31 mouse cellular contexts compared by ENCODE assay signal in the genomic region with DNA sequence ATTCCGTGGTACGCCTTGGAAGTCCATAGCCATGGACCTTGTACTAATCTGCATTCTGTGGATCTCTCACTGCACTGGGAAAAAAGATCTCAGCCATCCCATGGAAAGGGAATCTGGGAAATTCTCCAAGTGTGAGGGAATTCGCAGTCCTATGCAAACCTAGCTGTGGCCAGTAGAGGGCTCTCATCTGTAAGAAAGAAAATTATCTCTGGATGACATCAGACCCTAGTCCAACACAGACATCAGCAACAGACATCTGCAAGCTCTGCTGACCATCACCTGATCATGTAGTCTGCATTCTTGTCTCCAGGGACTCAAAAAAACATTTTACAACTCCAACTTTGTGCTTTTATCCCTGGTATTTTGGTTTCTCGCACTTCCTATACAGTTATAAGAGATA. TPM values are rescaled to one million over a fixed set of nuclear protein-coding genes. Genes with fewer than 3 reads are reported as not detected.
DNase-seq lines count a peak whose midpoint lies in the region; ATAC-seq and TF ChIP-seq lines count a peak whose summit lies in the region.
"Not testable (repeated sequence)": the region's sequence is repeated elsewhere in the genome, so short reads cannot be mapped to it uniquely, and the experiment has no call there.
"Had no signal": no experiment of that assay in that cellular context is flagged by ENCODE, and none has a peak within 500 bp of the region (broad histone marks: within the 10 kb centered on the region; RNA-seq: fewer than 3 reads in every experiment).

No protein-coding gene starts in this region.

- H3K4me1 ChIP-seq in MEL (ENCODE audit: control insufficient read depth in 1 of 2, insufficient read depth in 2 of 2, low read length in 2 of 2); kidney, postnatal 0 days (replicated peaks; ENCODE audit: insufficient read depth, low read length); lung, postnatal 0 days (ENCODE audit: insufficient read depth, low read depth, low read length); stomach, postnatal 0 days (replicated peaks; ENCODE audit: control insufficient read depth, insufficient read depth): not testable (repeated sequence)

- not testable (repeated sequence) for H3K36me3 ChIP-seq in MEL (ENCODE audit: control insufficient read depth in 1 of 2, insufficient read depth in 2 of 2, low read length in 2 of 2); kidney, postnatal 0 days (ENCODE audit: insufficient read depth, low read length); lung, postnatal 0 days (ENCODE audit: insufficient read depth, low read length); stomach, postnatal 0 days (ENCODE audit: control insufficient read depth, insufficient read depth, low read length)

- not testable (repeated sequence) for H3K9ac ChIP-seq in MEL (ENCODE audit: control insufficient read depth, low read depth, low read length, poor library complexity, severe bottlenecking); kidney, postnatal 0 days (ENCODE audit: low read depth, low read length); lung, postnatal 0 days (replicated peaks; ENCODE audit: low read depth); stomach, postnatal 0 days (ENCODE audit: low read length)

- 80% methylated on average over 4 of the region's 4 CpGs for WGBS in kidney, postnatal 0 days
- 61% methylated on average over 4 of the region's 4 CpGs for WGBS in lung, postnatal 0 days
- WGBS in stomach, postnatal 0 days: 68% methylated on average over 4 of the region's 4 CpGs

- DNase-seq in 416B (ENCODE audit: low read depth) (peak; percentile 6), ZHBTc4 (ENCODE audit: low read depth, low spot score) (peak; percentile 25)
- not testable (repeated sequence) for DNase-seq in MEL (ENCODE audit: low read depth, low spot score); gastrocnemius, adult 2 months; kidney, postnatal 0 days (ENCODE audit: low spot score); lung, postnatal 0 days (ENCODE audit: low spot score); stomach, postnatal 0 days (ENCODE audit: low spot score)

- not testable (repeated sequence) for H3K4me3 ChIP-seq in MEL (ENCODE audit: control insufficient read depth in 1 of 2, insufficient read depth in 1 of 2, low read depth in 2 of 2, low read length in 2 of 2); gastrocnemius, adult 2 months; kidney, postnatal 0 days (replicated peaks; ENCODE audit: low read depth, low read length); lung, postnatal 0 days (ENCODE audit: low read depth, low read length); stomach, postnatal 0 days (ENCODE audit: low read depth, low read length)

- not testable (repeated sequence) for H3K79me2 ChIP-seq in MEL (ENCODE audit: control insufficient read depth, insufficient read depth, low read length, poor library complexity)

- not testable (repeated sequence) for H3K27me3 ChIP-seq in MEL (ENCODE audit: control insufficient read depth in 1 of 2, insufficient read depth in 2 of 2, low read length in 2 of 2); kidney, postnatal 0 days (ENCODE audit: insufficient read depth, low read length); lung, postnatal 0 days (replicated peaks; ENCODE audit: insufficient read depth, low read length); stomach, postnatal 0 days (ENCODE audit: control insufficient read depth, insufficient read depth, low read length)

- intact Hi-C loops in gastrocnemius, adult 2 months (cut with DNase I): not testable (repeated sequence)

- not testable (repeated sequence) for TF ChIP-seq RAD21 in MEL (IDR thresholded peaks at IDR 0.05; ENCODE audit: low read depth, low read length)

- TF ChIP-seq EP300 in MEL (IDR thresholded peaks at IDR 0.05; ENCODE audit: low read depth in 1 of 2, low read length in 2 of 2); lung, postnatal 0 days (IDR thresholded peaks at IDR 0.05); stomach, postnatal 0 days (optimal IDR thresholded peaks at IDR 0.05): not testable (repeated sequence)

- not testable (repeated sequence) for H3K4me2 ChIP-seq in kidney, postnatal 0 days (ENCODE audit: low read length); lung, postnatal 0 days (replicated peaks; ENCODE audit: low read depth, low read length); stomach, postnatal 0 days (replicated peaks; ENCODE audit: low read depth)

- H3K27ac ChIP-seq in MEL (ENCODE audit: control insufficient read depth, low read depth, low read length); gastrocnemius, adult 2 months; kidney, postnatal 0 days; lung, postnatal 0 days (ENCODE audit: low read length); stomach, postnatal 0 days (replicated peaks): not testable (repeated sequence)

- peak in 2 of 3 experiments; percentile 15 to 32; a peak in 3 of 6 replicates for TF ChIP-seq CTCF in MEL (IDR thresholded peaks at IDR 0.05 in 2 of 3, conservative IDR thresholded peaks at IDR 0.05 in 1 of 3; ENCODE audit: control insufficient read depth in 1 of 3, insufficient read depth in 1 of 3, low read depth in 2 of 3, low read length in 3 of 3, poor library complexity in 1 of 3, severe bottlenecking in 1 of 3)
- TF ChIP-seq CTCF in gastrocnemius, adult 2 months (IDR thresholded peaks at IDR 0.05): 0 out of 2 replicates have a peak, but pooled peaks have one; percentile 11
- peak; percentile 10; the same call in 1 of the 2 replicates for TF ChIP-seq CTCF in kidney, postnatal 0 days (IDR thresholded peaks at IDR 0.05; ENCODE audit: low read depth)
- TF ChIP-seq CTCF in lung, postnatal 0 days (IDR thresholded peaks at IDR 0.05): 0 out of 2 replicates have a peak, but pooled peaks have one; percentile 4
- 0 out of 2 replicates have a peak, but pooled peaks have one; percentile 13 for TF ChIP-seq CTCF in stomach, postnatal 0 days (IDR thresholded peaks at IDR 0.05; ENCODE audit: low read depth)

- TF ChIP-seq POLR2A in MEL (IDR thresholded peaks at IDR 0.05; ENCODE audit: control insufficient read depth in 1 of 2, insufficient read depth in 1 of 2, low read depth in 1 of 2, low read length in 2 of 2, poor library complexity in 1 of 2): not testable (repeated sequence)

- ATAC-seq in hematopoietic stem cell, adult 5-6 weeks (replicated peaks in 1 of 2; ENCODE audit: insufficient read depth in 1 of 2, low FRiP score in 2 of 2, low TSS enrichment in 1 of 2, low read depth in 1 of 2, poor library complexity in 2 of 2, severe bottlenecking in 2 of 2): peak; percentile 45 to 67; a peak in 2 of 4 replicates
- ATAC-seq in kidney, postnatal 0 days (replicated peaks; ENCODE audit: low FRiP score, low read depth); lung, postnatal 0 days; stomach, postnatal 0 days (ENCODE audit: low FRiP score, low TSS enrichment): not testable (repeated sequence)

- not testable (repeated sequence) for H3K9me3 ChIP-seq in MEL (replicated peaks; ENCODE audit: insufficient read depth, low read length); kidney, postnatal 0 days (replicated peaks; ENCODE audit: low read length); lung, postnatal 0 days (ENCODE audit: low read length); stomach, postnatal 0 days (ENCODE audit: control insufficient read depth, low read length)

RNA-seq across cellular contexts. Expression of a gene that starts 30.5 kb away (rescaled TPM):
- total RNA-seq in MEL (2012; rRNA removed): not detected in 2 replicates
- polyA plus RNA-seq in MEL (2012; ENCODE audit: insufficient read depth in 1 of 2, insufficient read length in 2 of 2, low read depth in 1 of 2, low replicate concordance in 2 of 2, missing spikeins in 1 of 2): not detected
- not detected for total RNA-seq in gastrocnemius, adult 2 months (2021)
- total RNA-seq in hematopoietic stem cell, adult 5-6 weeks (2017): not detected in 2 replicates
- not detected in 2 replicates for polyA plus RNA-seq in kidney, postnatal 0 days (2015; fragmentation: Nextera tagmentation; extraction: Ambion mirVana)
- not detected in 2 replicates for polyA plus RNA-seq in lung, postnatal 0 days (2015; fragmentation: Nextera tagmentation; extraction: Ambion mirVana)
- polyA plus RNA-seq in stomach, postnatal 0 days (2015; fragmentation: Nextera tagmentation; extraction: Ambion mirVana): not detected in 2 replicates
- total RNA-seq: adrenal gland, adult 18-20 months; adrenal gland, postnatal 10 days; adrenal gland, postnatal 36 days; forebrain, postnatal 0 days; gastrocnemius, adult 8-10 months; gastrocnemius, postnatal 25 days; heart, adult 8-10 months; heart, postnatal 25 days had no signal
- polyA plus RNA-seq: activated CD4-positive, CD25-positive, alpha-beta regulatory T cell, adult 4 months; embryonic facial prominence, embryonic 12.5 days; embryonic facial prominence, embryonic 15.5 days; forebrain, embryonic 11.5 days; forebrain, embryonic 14.5 days; forebrain, postnatal 0 days; gonadal fat pad, adult 2 months; heart, embryonic 11.5 days; heart, embryonic 14.5 days; heart, postnatal 0 days; hindbrain, embryonic 10.5 days; hindbrain, embryonic 13.5 days; hindbrain, embryonic 16.5 days; intestine, embryonic 15.5 days; Patski had no signal

RNA-seq across cellular contexts. Expression of a gene that starts 33.4 kb away (rescaled TPM):
- total RNA-seq in MEL (2012; rRNA removed): 0.20 and 0.46 TPM in 2 replicates
- polyA plus RNA-seq in MEL (2012; ENCODE audit: insufficient read depth in 1 of 2, insufficient read length in 2 of 2, low read depth in 1 of 2, low replicate concordance in 2 of 2, missing spikeins in 1 of 2): under 1 TPM in 1 of 2 experiments, not detected in 1; 0.18 TPM
- total RNA-seq in gastrocnemius, adult 2 months (2021): not detected
- not detected in 2 replicates for total RNA-seq in hematopoietic stem cell, adult 5-6 weeks (2017)
- polyA plus RNA-seq in kidney, postnatal 0 days (2015; fragmentation: Nextera tagmentation; extraction: Ambion mirVana): not detected in 2 replicates
- not detected in 2 replicates for polyA plus RNA-seq in lung, postnatal 0 days (2015; fragmentation: Nextera tagmentation; extraction: Ambion mirVana)
- polyA plus RNA-seq in stomach, postnatal 0 days (2015; fragmentation: Nextera tagmentation; extraction: Ambion mirVana): not detected in 2 replicates
- total RNA-seq: adrenal gland, postnatal 10 days; adrenal gland, postnatal 36 days; forebrain, postnatal 0 days; gastrocnemius, adult 8-10 months; gastrocnemius, postnatal 25 days; heart, adult 8-10 months; heart, postnatal 25 days had no signal
- polyA plus RNA-seq: activated CD4-positive, CD25-positive, alpha-beta regulatory T cell, adult 4 months; embryonic facial prominence, embryonic 12.5 days; embryonic facial prominence, embryonic 15.5 days; forebrain, embryonic 11.5 days; forebrain, embryonic 14.5 days; forebrain, postnatal 0 days; gonadal fat pad, adult 2 months; heart, embryonic 14.5 days; heart, postnatal 0 days; hindbrain, embryonic 10.5 days; hindbrain, embryonic 13.5 days; hindbrain, embryonic 16.5 days; intestine, embryonic 15.5 days; Patski had no signal

RNA-seq across cellular contexts. Expression of a gene that starts 35.9 kb away (rescaled TPM):
- total RNA-seq in MEL (2012; rRNA removed): 0.49 and 0.81 TPM in 2 replicates
- polyA plus RNA-seq in MEL (2012; ENCODE audit: insufficient read depth in 1 of 2, insufficient read length in 2 of 2, low read depth in 1 of 2, low replicate concordance in 2 of 2, missing spikeins in 1 of 2): 1 to 10 TPM in 1 of 2 experiments, not detected in 1; 1.7 TPM
- 10 to 100 TPM; 29.3 to 29.6 TPM for total RNA-seq in gastrocnemius, adult 2 months (2021)
- 1,100 and 1,226 TPM in 2 replicates for total RNA-seq in hematopoietic stem cell, adult 5-6 weeks (2017)
- 33.9 and 42.9 TPM in 2 replicates for polyA plus RNA-seq in kidney, postnatal 0 days (2015; fragmentation: Nextera tagmentation; extraction: Ambion mirVana)
- polyA plus RNA-seq in lung, postnatal 0 days (2015; fragmentation: Nextera tagmentation; extraction: Ambion mirVana): 288 and 434 TPM in 2 replicates
- 20.6 and 23.6 TPM in 2 replicates for polyA plus RNA-seq in stomach, postnatal 0 days (2015; fragmentation: Nextera tagmentation; extraction: Ambion mirVana)

RNA-seq across cellular contexts. Expression of a gene that starts 35.9 kb away (rescaled TPM):
- total RNA-seq in MEL (2012; rRNA removed): not detected in 2 replicates
- not detected for polyA plus RNA-seq in MEL (2012; ENCODE audit: insufficient read depth in 1 of 2, insufficient read length in 2 of 2, low read depth in 1 of 2, low replicate concordance in 2 of 2, missing spikeins in 1 of 2)
- total RNA-seq in gastrocnemius, adult 2 months (2021): 1 to 10 TPM in 1 of 2 experiments, not detected in 1; 4.7 TPM
- total RNA-seq in hematopoietic stem cell, adult 5-6 weeks (2017): 41.7 and 71.4 TPM in 2 replicates
- polyA plus RNA-seq in kidney, postnatal 0 days (2015; fragmentation: Nextera tagmentation; extraction: Ambion mirVana): 0.66 and 2.6 TPM in 2 replicates
- 7.5 and 10.6 TPM in 2 replicates for polyA plus RNA-seq in lung, postnatal 0 days (2015; fragmentation: Nextera tagmentation; extraction: Ambion mirVana)
- 2.4 and 3.1 TPM in 2 replicates for polyA plus RNA-seq in stomach, postnatal 0 days (2015; fragmentation: Nextera tagmentation; extraction: Ambion mirVana)
- polyA plus RNA-seq: forebrain, embryonic 14.5 days; heart, embryonic 11.5 days had no signal

RNA-seq across cellular contexts. Expression of a gene that starts 36.9 kb away (rescaled TPM):
- total RNA-seq in MEL (2012; rRNA removed): not detected in 2 replicates
- polyA plus RNA-seq in MEL (2012; ENCODE audit: insufficient read depth in 1 of 2, insufficient read length in 2 of 2, low read depth in 1 of 2, low replicate concordance in 2 of 2, missing spikeins in 1 of 2): not detected
- under 1 TPM in 1 of 2 experiments, not detected in 1; 0.67 TPM for total RNA-seq in gastrocnemius, adult 2 months (2021)
- total RNA-seq in hematopoietic stem cell, adult 5-6 weeks (2017): 4.8 TPM in 1 of 2 replicates, not detected in the other
- not detected in 2 replicates for polyA plus RNA-seq in kidney, postnatal 0 days (2015; fragmentation: Nextera tagmentation; extraction: Ambion mirVana)
- polyA plus RNA-seq in lung, postnatal 0 days (2015; fragmentation: Nextera tagmentation; extraction: Ambion mirVana): not detected in 2 replicates
- polyA plus RNA-seq in stomach, postnatal 0 days (2015; fragmentation: Nextera tagmentation; extraction: Ambion mirVana): 0.41 TPM in 1 of 2 replicates, not detected in the other
- total RNA-seq: adrenal gland, adult 18-20 months; adrenal gland, postnatal 10 days; adrenal gland, postnatal 36 days; forebrain, postnatal 0 days; gastrocnemius, postnatal 25 days; heart, adult 8-10 months; heart, postnatal 25 days had no signal
- polyA plus RNA-seq: activated CD4-positive, CD25-positive, alpha-beta regulatory T cell, adult 4 months; embryonic facial prominence, embryonic 12.5 days; embryonic facial prominence, embryonic 15.5 days; forebrain, embryonic 11.5 days; forebrain, embryonic 14.5 days; forebrain, postnatal 0 days; frontal cortex, adult 2 months; gonadal fat pad, adult 2 months; heart, embryonic 11.5 days; heart, embryonic 14.5 days; hindbrain, embryonic 10.5 days; hindbrain, embryonic 13.5 days; intestine, embryonic 15.5 days had no signal
